Mouse (Mus musculus) embryo, embryonic 11 days (tissue): ENCODE measurements at regions not wholly inside any gene's neighbourhood (a gene's known extent, or its start where the extent isn't known, plus 50 kb on each side); places are given as distances from the start of the nearest gene placed in this dataset.

Experiments
- DNase-seq: peaks from one replicate; pipeline ENCODE4 v3.0.0-alpha.2; 2015

GRCm38 (mm10) chr16:66579551-66579950, 764.5 kb downstream of the Vgll3 start:
- no peak for DNase-seq

DNA sequence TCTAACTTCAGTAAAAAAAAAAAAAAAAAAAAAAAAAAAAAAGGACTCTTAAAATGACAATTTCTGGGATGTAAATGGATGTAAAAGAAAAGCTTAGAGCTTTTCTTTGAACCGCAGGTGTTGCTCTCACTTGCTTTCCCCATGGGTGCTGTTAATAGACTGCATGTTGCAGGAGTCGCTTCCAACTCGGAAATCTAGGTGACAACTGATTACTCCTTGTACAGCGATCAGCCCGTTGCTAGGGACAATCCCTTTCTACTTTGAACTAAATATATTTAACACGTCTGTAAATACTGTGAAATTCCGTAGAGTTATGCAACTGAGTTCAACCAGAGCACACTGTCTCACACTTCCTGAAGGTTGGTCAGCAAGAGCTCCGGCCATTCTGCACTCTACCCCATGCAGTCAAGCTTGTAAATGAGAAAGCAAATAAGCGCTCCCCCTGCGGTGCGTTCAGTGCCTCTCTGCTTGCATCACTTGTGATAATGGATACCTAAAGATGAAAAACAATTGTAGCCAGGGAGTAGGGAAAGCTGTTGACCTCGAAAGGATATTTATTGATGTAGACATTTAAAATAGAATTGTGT, 770.7 kb downstream of the Vgll3 start:
- DNase-seq: peak; percentile 45

DNA sequence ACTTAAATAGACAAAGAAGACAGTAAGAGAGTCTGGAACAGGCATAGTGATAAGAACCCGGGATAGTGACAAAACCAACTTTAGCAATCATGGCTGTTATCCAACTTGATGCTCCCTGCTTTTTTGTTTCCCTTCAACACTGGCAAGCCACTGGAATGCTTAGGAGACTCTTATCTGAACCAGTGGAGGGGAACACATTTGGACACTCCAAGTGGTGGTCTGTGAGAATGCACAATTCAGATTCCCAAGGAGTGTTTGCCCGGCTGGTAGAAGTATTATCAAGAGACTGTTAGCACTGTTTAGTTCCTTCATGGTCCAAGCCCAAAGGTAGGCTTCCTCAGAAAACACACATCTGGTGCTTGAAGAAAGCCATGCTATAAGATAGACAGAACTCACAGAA, 787.2 kb downstream of the Vgll3 start:
- DNase-seq: peak; percentile 21

DNA sequence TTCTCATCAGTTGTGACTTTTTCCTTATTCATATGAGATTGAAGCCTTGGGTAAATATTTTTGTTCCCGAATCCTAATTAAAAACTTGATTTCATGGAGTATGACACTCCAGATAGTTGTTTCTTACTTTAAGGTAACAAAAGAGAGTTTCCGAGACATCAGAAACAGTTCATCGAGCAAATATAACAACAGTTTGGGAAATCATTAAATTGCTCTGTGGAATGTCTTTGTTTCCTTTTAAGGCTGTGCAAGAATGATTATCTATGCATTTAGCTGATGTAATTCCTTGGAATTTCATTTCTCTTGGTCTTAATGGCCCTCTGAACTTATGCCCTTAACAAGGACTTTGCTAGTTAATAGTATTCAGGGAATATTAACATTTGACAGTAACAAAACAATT, 787.6 kb downstream of the Vgll3 start:
- DNase-seq: no peak

- peak; percentile 7 for DNase-seq
Observed at GRCm38 (mm10) chr16:66603825-66604224, 788.8 kb downstream of the Vgll3 start.
